Mouse (Mus musculus) heart, postnatal 0 days (tissue): ENCODE measurements around the gene Pak6.

Experiments used
- CTCF ChIP-seq: IDR thresholded peaks from 2 replicates; pipeline ENCODE4 v1.5.1; 2016; ENCODE audit warnings: antibody characterized with exemption, control low read depth, low read depth
- EP300 ChIP-seq: IDR thresholded peaks from 2 replicates; pipeline ENCODE4 v1.6.1; 2016; ENCODE audit warnings: antibody characterized with exemption, low read depth

GRCm38 (mm10) chr2:118728337-118728736 is 65.2 kb downstream of the Pak6 start, which contains the start of gene Plcb2:
- no peak for TF ChIP-seq CTCF
- no peak for TF ChIP-seq EP300
